Mouse (Mus musculus) limb, embryonic 12.5 days (tissue): Measurements from ENCODE around the gene Rbms3. TPM values are rescaled to one million over a fixed set of nuclear protein-coding genes. Genes with fewer than 3 reads are reported as not detected.

Experiments used
- ATAC-seq: fragments of 200-750 bp; cut with Nextera tagmentation; 2 replicates; pipeline ENCODE4 v1.8.0; 2017; ENCODE audit warnings: low read depth, moderate TSS enrichment; ENCODE audit not compliant: insufficient number of reproducible peaks, insufficient read depth, low FRiP score, low TSS enrichment
- H3K27ac ChIP-seq: fragments of 300-500 bp; sonication (generic); 2 replicates; pipeline ENCODE4 v1.5.1; 2016; ENCODE audit warnings: mild to moderate bottlenecking, moderate library complexity
- H3K27me3 ChIP-seq: fragments of 300-500 bp; sonication (generic); 2 replicates; pipeline ENCODE4 v1.6.1; 2016; ENCODE audit warnings: mild to moderate bottlenecking, moderate library complexity
- H3K36me3 ChIP-seq: fragments of 300-500 bp; sonication (generic); 2 replicates; pipeline ENCODE4 v1.6.1; 2016; ENCODE audit warnings: mild to moderate bottlenecking, moderate library complexity
- H3K4me1 ChIP-seq: fragments of 300-500 bp; sonication (generic); replicated peaks from 2 replicates; pipeline ENCODE4 v1.6.1; 2016
- H3K4me2 ChIP-seq: fragments of 300-500 bp; sonication (generic); 2 replicates; pipeline ENCODE4 v1.6.1; 2016; ENCODE audit warnings: mild to moderate bottlenecking, moderate library complexity
- H3K4me3 ChIP-seq: fragments of 300-500 bp; sonication (generic); replicated peaks from 2 replicates; pipeline ENCODE4 v1.5.1; 2016; ENCODE audit warnings: mild to moderate bottlenecking
- H3K9ac ChIP-seq: fragments of 300-500 bp; sonication (generic); replicated peaks from 2 replicates; pipeline ENCODE4 v1.6.1; 2016; ENCODE audit warnings: mild to moderate bottlenecking, moderate library complexity
- H3K9me3 ChIP-seq: fragments of 300-500 bp; sonication (generic); 2 replicates; pipeline ENCODE4 v1.6.1; 2016; ENCODE audit warnings: mild to moderate bottlenecking, moderate library complexity
- WGBS: fragments of 180-500 bp; shearing (Covaris S2); methylation state at CpG from one replicate; pipeline ENCODE4 v1.1.7; 2016; 5-methylcytosine and 5-hydroxymethylcytosine counted together
- polyA plus RNA-seq: library from polyadenylated mRNA; unstranded; fragments of >200 nt; fragmentation: Nextera tagmentation; extraction: Ambion mirVana; gene quantifications from 2 replicates; pipeline ENCODE4 v1.2.1, GENCODE M21; 2016

Rbms3 gene
- polyA plus RNA-seq, 1 experiment from 2014 or later = 74.3 TPM

GRCm38 (mm10) chr9:117585345-117585744 lies 44.4 kb downstream of the Rbms3 start:
- ATAC-seq = no peak

GRCm38 (mm10) chr9:117583638-117584037 lies 46.1 kb downstream of the Rbms3 start:
- Histone ChIP-seq H3K9me3 (no peaks in the 10 kb centered on the region; the same call in 1 of the 2 replicates), H3K9ac (no peak overlapping the region), H3K4me2 (no peak overlapping the region), H3K4me3 (no peak overlapping the region), H3K27ac (no peak overlapping the region), H3K36me3 (no peaks in the 10 kb centered on the region), H3K4me1 (no peaks in the 10 kb centered on the region), H3K27me3 (no peaks in the 10 kb centered on the region)
- ATAC-seq = no peak
- WGBS = 69% methylated on average over 7 of the region's 7 CpGs

More at GRCm38 (mm10) chr9:117585345-117585744, 44.4 kb downstream of the Rbms3 start:
- WGBS = 88% methylated on average over 6 of the region's 6 CpGs
- H3K27ac ChIP-seq = no peak overlapping the region
- no peaks in the 10 kb centered on the region for H3K27me3 ChIP-seq
- H3K36me3 ChIP-seq = no peaks in the 10 kb centered on the region
- H3K4me3 ChIP-seq = no peak overlapping the region
- no peaks in the 10 kb centered on the region; the same call in 1 of the 2 replicates for H3K9me3 ChIP-seq
- no peak overlapping the region for H3K4me2 ChIP-seq
- no peak overlapping the region for H3K9ac ChIP-seq
- H3K4me1 ChIP-seq = no peaks in the 10 kb centered on the region

GRCm38 (mm10) chr9:117582591-117582990 lies 47.1 kb downstream of the Rbms3 start:
- H3K4me1 ChIP-seq = no peaks in the 10 kb centered on the region
- H3K4me3 ChIP-seq = no peak overlapping the region
- WGBS = 80% methylated on average over 6 of the region's 6 CpGs
- no peak overlapping the region for H3K27ac ChIP-seq
- ATAC-seq = no peak
- no peaks in the 10 kb centered on the region for H3K9me3 ChIP-seq
- H3K36me3 ChIP-seq = no peaks in the 10 kb centered on the region
- H3K27me3 ChIP-seq = no peaks in the 10 kb centered on the region
- H3K4me2 ChIP-seq = no peak overlapping the region
- H3K9ac ChIP-seq = no peak overlapping the region

GRCm38 (mm10) chr9:117571186-117571855 lies 58.4 kb downstream of the Rbms3 start:
- WGBS = 77% methylated on average over 5 of the region's 5 CpGs
- Histone ChIP-seq H3K36me3 (no peaks in the 10 kb centered on the region), H3K9me3 (no peaks in the 10 kb centered on the region), H3K4me1 (peaks cover 4% of the 10 kb centered on the region; the same call in 1 of the 2 replicates), H3K9ac (no peak overlapping the region), H3K4me3 (no peak overlapping the region), H3K4me2 (no peak overlapping the region), H3K27ac (no peak overlapping the region), H3K27me3 (no peaks in the 10 kb centered on the region)
- ATAC-seq = no peak

- Histone ChIP-seq H3K36me3 (no peaks in the 10 kb centered on the region), H3K4me2 (no peak overlapping the region), H3K27ac (no peak overlapping the region), H3K4me1 (peaks cover 10% of the 10 kb centered on the region; the same call in 1 of the 2 replicates), H3K9me3 (no peaks in the 10 kb centered on the region), H3K9ac (no peak overlapping the region), H3K27me3 (no peaks in the 10 kb centered on the region), H3K4me3 (no peak overlapping the region)
- no peak for ATAC-seq
- 85% methylated on average over 7 of the region's 7 CpGs for WGBS
These were observed 59.4 kb downstream of the Rbms3 start for GRCm38 (mm10) chr9:117570240-117570821.

GRCm38 (mm10) chr9:117566293-117566692 lies 63.4 kb downstream of the Rbms3 start:
- H3K9ac ChIP-seq = no peak overlapping the region
- no peak overlapping the region for H3K4me3 ChIP-seq
- no peaks in the 10 kb centered on the region for H3K9me3 ChIP-seq
- no peak for ATAC-seq
- H3K4me1 ChIP-seq = peaks cover 10% of the 10 kb centered on the region
- 32% methylated on average over 10 of the region's 10 CpGs for WGBS
- no peak overlapping the region; the same call in 1 of the 2 replicates for H3K27ac ChIP-seq
- no peaks in the 10 kb centered on the region for H3K36me3 ChIP-seq
- no peak overlapping the region for H3K4me2 ChIP-seq
- H3K27me3 ChIP-seq = no peaks in the 10 kb centered on the region

- WGBS = 89% methylated on average over 5 of the region's 5 CpGs
- no peak for ATAC-seq
- Histone ChIP-seq H3K4me2 (no peak overlapping the region), H3K9ac (no peak overlapping the region), H3K27me3 (no peaks in the 10 kb centered on the region), H3K4me3 (no peak overlapping the region), H3K4me1 (peaks cover 18% of the 10 kb centered on the region), H3K36me3 (no peaks in the 10 kb centered on the region), H3K27ac (no peak overlapping the region), H3K9me3 (no peaks in the 10 kb centered on the region)
These were observed 71.2 kb downstream of the Rbms3 start for GRCm38 (mm10) chr9:117558562-117558961.

- Histone ChIP-seq H3K27me3 (no peaks in the 10 kb centered on the region), H3K36me3 (no peaks in the 10 kb centered on the region), H3K27ac (peak overlapping the region; percentile 78), H3K4me2 (no peak overlapping the region), H3K9me3 (no peaks in the 10 kb centered on the region), H3K4me1 (peaks cover 18% of the 10 kb centered on the region), H3K9ac (no peak overlapping the region), H3K4me3 (no peak overlapping the region)
- 0 out of 2 replicates have a peak, but pooled peaks have one; percentile 47 for ATAC-seq
These were observed 75.4 kb downstream of the Rbms3 start for GRCm38 (mm10) chr9:117554356-117554755.

GRCm38 (mm10) chr9:117529281-117529680 lies 100.4 kb downstream of the Rbms3 start:
- H3K27me3 ChIP-seq = no peaks in the 10 kb centered on the region
- H3K9ac ChIP-seq = no peak overlapping the region
- no peaks in the 10 kb centered on the region for H3K36me3 ChIP-seq
- ATAC-seq = no peak
- H3K4me3 ChIP-seq = no peak overlapping the region
- 85% methylated on average over 2 of the region's 2 CpGs for WGBS
- H3K4me1 ChIP-seq = no peaks in the 10 kb centered on the region
- no peak overlapping the region for H3K27ac ChIP-seq
- H3K9me3 ChIP-seq = no peaks in the 10 kb centered on the region
- no peak overlapping the region for H3K4me2 ChIP-seq

- no peaks in the 10 kb centered on the region for H3K36me3 ChIP-seq
- no peak for ATAC-seq
- H3K9ac ChIP-seq = no peak overlapping the region
- WGBS = 67% methylated on average over 11 of the region's 11 CpGs
- H3K4me1 ChIP-seq = no peaks in the 10 kb centered on the region
- H3K4me2 ChIP-seq = no peak overlapping the region
- H3K27me3 ChIP-seq = no peaks in the 10 kb centered on the region
- no peak overlapping the region for H3K4me3 ChIP-seq
- no peak overlapping the region for H3K27ac ChIP-seq
- no peaks in the 10 kb centered on the region for H3K9me3 ChIP-seq
These were observed 120.8 kb downstream of the Rbms3 start for GRCm38 (mm10) chr9:117508941-117509340.

GRCm38 (mm10) chr9:117491866-117492265 lies 137.8 kb downstream of the Rbms3 start:
- H3K27ac ChIP-seq = no peak overlapping the region
- H3K9me3 ChIP-seq = no peaks in the 10 kb centered on the region
- no peak overlapping the region for H3K4me2 ChIP-seq
- ATAC-seq = no peak
- no peaks in the 10 kb centered on the region for H3K27me3 ChIP-seq
- H3K9ac ChIP-seq = no peak overlapping the region
- H3K4me1 ChIP-seq = peaks cover 6% of the 10 kb centered on the region
- H3K36me3 ChIP-seq = no peaks in the 10 kb centered on the region
- WGBS = 84% methylated on average over 2 of the region's 2 CpGs
- no peak overlapping the region for H3K4me3 ChIP-seq

- Histone ChIP-seq H3K4me1 (no peaks in the 10 kb centered on the region), H3K27ac (no peak overlapping the region), H3K9me3 (no peaks in the 10 kb centered on the region), H3K9ac (no peak overlapping the region), H3K4me3 (no peak overlapping the region), H3K4me2 (no peak overlapping the region), H3K27me3 (no peaks in the 10 kb centered on the region), H3K36me3 (no peaks in the 10 kb centered on the region)
- no peak for ATAC-seq
- WGBS = 92% methylated on average over 5 of the region's 5 CpGs
These were observed 145.3 kb downstream of the Rbms3 start for GRCm38 (mm10) chr9:117484396-117484795.
